Mouse (Mus musculus) kidney, postnatal 14 days (tissue): ENCODE data around the gene Gm11569.
"Not testable (repeated sequence)": the region's sequence is repeated elsewhere in the genome, so short reads cannot be mapped to it uniquely, and the experiment has no call there.

Experiments
- DNase-seq: peaks from one replicate; pipeline ENCODE4 v3.0.0; 2022; ENCODE audit warnings: mixed read lengths

Gm11569 gene

GRCm38 (mm10) chr11:99798832-99799231, at the start of gene Gm11569:
TSS of gene Gm11569 (minus strand) at chr11:99798932.
- not testable (repeated sequence) for DNase-seq

GRCm38 (mm10) chr11:99846746-99847145, 48.0 kb upstream of the Gm11569 start:
- DNase-seq: no peak

GRCm38 (mm10) chr11:99842185-99842584, 43.5 kb upstream of the Gm11569 start:
- DNase-seq: no peak

GRCm38 (mm10) chr11:99837966-99838365, 39.2 kb upstream of the Gm11569 start, which contains the start of gene 2300003K06Rik:
TSS of gene 2300003K06Rik (minus strand) at chr11:99838066.
- DNase-seq: no peak

GRCm38 (mm10) chr11:99815566-99815965, 16.8 kb upstream of the Gm11569 start, which contains the start of gene Gm11564:
TSS of gene Gm11564 (minus strand) at chr11:99815666.
- not testable (repeated sequence) for DNase-seq

GRCm38 (mm10) chr11:99809792-99810191, 11.1 kb upstream of the Gm11569 start, which contains the start of gene Krtap4-13:
TSS of gene Krtap4-13 (minus strand) at chr11:99809892.
- not testable (repeated sequence) for DNase-seq

- DNase-seq: not testable (repeated sequence)
Measured at GRCm38 (mm10) chr11:99804346-99804745, 5.6 kb upstream of the Gm11569 start, which contains the start of gene Gm11554. TSS of gene Gm11554 (minus strand) at chr11:99804446.

- DNase-seq: no peak
Measured at GRCm38 (mm10) chr11:99793367-99793766, 5.4 kb downstream of the Gm11569 start, which contains the start of gene Gm11596. TSS of gene Gm11596 (minus strand) at chr11:99793467.

- not testable (repeated sequence) for DNase-seq
Measured at GRCm38 (mm10) chr11:99784900-99785299, 13.8 kb downstream of the Gm11569 start, which contains the start of gene Krtap4-9. TSS of gene Krtap4-9 (plus strand) at chr11:99785200.

GRCm38 (mm10) chr11:99780604-99781003, 18.1 kb downstream of the Gm11569 start, which contains the start of gene Krtap4-8:
TSS of gene Krtap4-8 (minus strand) at chr11:99780704.
- DNase-seq: no peak

- DNase-seq: no peak
Measured at GRCm38 (mm10) chr11:99778401-99778800, 20.3 kb downstream of the Gm11569 start.

- DNase-seq: not testable (repeated sequence)
Measured at GRCm38 (mm10) chr11:99772813-99773212, 25.9 kb downstream of the Gm11569 start, which contains the start of gene Gm11595. TSS of gene Gm11595 (minus strand) at chr11:99772913.

GRCm38 (mm10) chr11:99768410-99768809, 30.3 kb downstream of the Gm11569 start:
- no peak for DNase-seq

- DNase-seq: no peak
Measured at GRCm38 (mm10) chr11:99758877-99759276, 39.9 kb downstream of the Gm11569 start.
